Mouse (Mus musculus) ES-CJ7 (cell line): ENCODE measurements around the gene 4930451I11Rik.

ENCODE experiments used
- DNase-seq: peaks from one replicate; pipeline ENCODE4 v3.0.0; 2011; ENCODE audit warnings: low read depth, low spot score

4930451I11Rik gene

GRCm38 (mm10) chr7:126800269-126801056 lies 31.0 kb downstream of the 4930451I11Rik start:
- DNase-seq, result no peak

- DNase-seq, result no peak
These were observed 31.8 kb downstream of the 4930451I11Rik start for GRCm38 (mm10) chr7:126799468-126800268.

DNA sequence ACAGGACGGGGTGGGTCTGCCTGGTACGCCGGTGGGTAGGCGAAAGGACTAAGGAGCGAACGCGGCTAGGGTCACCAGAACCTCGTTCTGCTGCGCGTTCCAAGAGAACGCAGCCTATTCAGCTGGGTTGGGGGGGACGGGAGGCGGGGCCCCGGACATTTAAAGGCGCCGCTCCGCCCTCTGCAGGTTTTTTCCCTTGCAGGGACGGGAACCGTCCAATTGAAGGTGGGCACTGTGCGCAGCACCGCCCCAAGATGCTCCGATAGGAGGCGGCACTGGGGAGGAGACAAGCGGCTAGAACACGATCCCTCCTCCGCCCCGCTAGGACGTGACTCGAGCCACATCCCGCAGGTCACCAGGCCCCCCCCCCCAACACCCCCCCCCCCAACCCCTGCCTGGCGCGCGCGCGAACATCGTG lies 32.4 kb downstream of the 4930451I11Rik start:
- DNase-seq, result peak; percentile 98

GRCm38 (mm10) chr7:126798127-126799049 lies 33.1 kb downstream of the 4930451I11Rik start:
- peak; percentile 38 for DNase-seq

GRCm38 (mm10) chr7:126797411-126798126 lies 33.9 kb downstream of the 4930451I11Rik start, which contains the start of gene Fam57b:
Fam57b (plus strand) TSS chr7:126797668.
- peak; percentile 39 for DNase-seq

GRCm38 (mm10) chr7:126796350-126796932 lies 35.0 kb downstream of the 4930451I11Rik start:
- DNase-seq, result peak; percentile 48

GRCm38 (mm10) chr7:126795387-126796317 lies 35.8 kb downstream of the 4930451I11Rik start:
- DNase-seq, result no peak

DNA sequence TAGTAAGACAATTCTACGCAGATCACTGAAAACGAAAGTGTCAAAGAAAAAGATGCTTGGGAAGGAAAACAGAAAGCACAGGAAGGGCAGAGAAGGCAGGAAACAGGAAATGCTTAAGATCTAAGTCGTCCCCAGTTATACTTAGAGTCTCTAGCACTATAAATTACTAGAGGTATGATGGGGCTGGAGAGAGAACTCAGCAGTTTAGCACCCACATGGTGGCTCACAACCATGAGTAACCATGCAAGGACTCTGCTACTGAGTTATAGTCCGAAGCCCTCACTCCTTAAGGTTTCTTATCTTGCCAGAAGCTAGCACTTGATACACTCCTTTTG lies 37.2 kb downstream of the 4930451I11Rik start:
- no peak for DNase-seq

DNA sequence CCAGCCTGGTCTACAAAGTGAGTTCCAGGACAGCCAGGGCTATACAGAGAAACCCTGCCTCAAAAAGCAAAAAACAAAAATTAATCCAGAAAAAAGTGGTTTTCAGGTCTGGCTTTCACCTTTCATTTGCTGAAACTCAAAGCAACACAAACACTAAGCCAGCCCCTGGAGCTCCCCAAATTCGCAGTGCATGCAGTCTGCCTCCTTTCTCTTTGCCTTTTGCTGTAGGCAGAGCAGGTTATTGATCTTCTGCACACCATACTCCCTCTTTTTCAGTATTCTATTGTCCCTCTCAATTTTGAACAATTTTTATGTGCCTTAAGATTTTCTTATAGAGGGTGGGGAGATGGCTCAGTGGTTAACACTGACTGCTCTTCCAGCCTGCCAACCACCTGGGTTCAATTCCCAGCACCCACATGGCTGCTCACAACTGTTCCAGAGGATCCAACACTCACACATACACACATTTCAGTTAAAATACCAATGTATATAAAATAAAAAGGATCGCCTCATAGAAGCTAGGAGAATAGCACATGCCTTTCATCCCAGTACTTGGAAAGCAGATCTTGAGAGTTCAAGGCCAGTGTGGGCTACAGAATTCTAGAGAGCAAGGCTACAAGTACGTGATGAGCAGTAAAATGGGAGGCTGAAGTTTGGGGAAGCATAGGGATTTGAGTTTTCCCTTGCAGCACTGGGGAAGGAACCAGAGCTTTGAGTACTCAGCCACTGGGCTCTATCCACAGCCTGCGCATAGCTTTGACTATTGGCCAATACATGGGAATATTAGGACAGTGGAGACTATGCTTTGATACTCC lies 37.8 kb downstream of the 4930451I11Rik start:
- no peak for DNase-seq

GRCm38 (mm10) chr7:126792721-126793443 lies 38.6 kb downstream of the 4930451I11Rik start:
- no peak for DNase-seq

GRCm38 (mm10) chr7:126791851-126792720 lies 39.4 kb downstream of the 4930451I11Rik start, which contains the start of gene Ppp4c:
Ppp4c (minus strand) TSS chr7:126792496.
- peak; percentile 97 for DNase-seq

DNA sequence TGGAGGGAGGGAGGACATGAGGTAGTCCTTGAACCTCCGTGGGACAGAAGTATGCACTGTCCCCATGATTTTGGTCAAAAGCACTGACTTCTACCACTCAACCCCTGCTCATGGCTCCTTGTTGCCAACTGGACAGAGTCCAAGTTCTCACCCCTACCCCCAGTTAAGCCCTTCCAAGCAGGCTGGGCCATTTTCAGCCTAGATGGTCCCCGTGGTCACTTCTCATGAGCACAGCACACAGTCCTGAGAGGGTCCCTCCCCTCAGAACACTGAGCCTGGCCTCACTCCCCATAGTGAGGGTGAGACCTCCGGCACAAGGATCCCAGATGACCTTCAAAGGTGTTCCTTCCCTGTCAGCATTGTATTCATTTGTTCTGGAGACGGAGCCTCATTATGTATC lies 42.3 kb downstream of the 4930451I11Rik start:
- DNase-seq, result no peak

DNA sequence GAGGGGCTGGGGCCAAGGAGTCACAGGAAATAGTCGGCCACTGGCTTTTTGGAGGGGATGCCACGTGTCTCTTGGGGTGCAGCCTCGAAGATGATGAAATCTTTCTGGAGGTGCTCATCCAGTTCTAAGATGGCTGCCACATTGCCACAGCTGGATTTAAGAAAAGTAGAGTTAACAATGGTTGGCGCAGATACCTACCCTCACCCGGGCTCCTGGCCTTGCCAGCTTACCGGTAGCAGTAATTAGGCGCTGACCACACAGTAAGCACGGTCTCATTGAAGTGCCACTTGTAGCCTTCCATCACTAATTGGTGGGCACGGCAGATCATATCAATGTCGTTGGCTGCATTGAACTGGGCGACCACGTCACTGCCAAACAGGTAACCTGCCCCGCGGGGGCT lies 45.3 kb downstream of the 4930451I11Rik start:
- DNase-seq, result no peak

DNA sequence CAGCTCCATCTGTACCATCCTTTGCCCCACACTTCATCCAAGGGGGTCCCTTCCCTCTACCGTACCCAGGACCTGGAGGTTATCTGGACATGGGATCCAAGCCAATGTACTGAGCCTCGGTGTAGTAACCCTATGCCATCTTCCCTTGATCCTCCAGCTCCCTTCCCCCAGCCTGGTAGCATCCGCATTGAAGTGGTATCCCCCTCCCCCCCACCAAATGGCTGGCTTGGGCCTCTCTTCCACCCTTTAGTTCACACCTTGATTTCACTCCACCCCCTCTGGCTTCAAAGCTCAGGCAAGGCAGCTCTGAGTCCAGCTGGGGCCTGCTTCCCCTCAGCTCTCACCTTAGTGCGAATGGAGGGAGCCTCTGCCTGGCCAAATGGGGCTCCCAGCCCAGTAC lies 46.4 kb downstream of the 4930451I11Rik start:
- DNase-seq, result peak; percentile 69

DNA sequence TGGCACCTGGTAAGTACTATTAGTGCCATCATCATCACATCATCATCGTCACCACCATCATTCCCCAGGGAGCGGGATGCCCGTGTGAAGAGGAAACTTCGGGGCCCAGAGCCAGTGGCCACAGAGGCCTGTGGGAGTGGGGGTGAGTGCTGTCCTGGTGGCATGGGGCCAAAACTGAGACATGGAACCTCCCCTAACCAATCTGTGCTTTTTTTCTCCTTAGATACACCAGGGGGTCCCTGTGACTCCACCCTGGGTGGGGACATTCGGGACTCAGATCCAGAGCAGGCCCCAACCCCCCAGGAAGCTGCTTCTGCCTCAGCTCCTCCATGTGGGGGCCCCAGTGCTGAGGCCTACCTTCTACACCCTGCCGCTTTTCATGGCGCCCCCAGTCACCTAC lies 47.0 kb downstream of the 4930451I11Rik start:
- DNase-seq, result no peak

DNA sequence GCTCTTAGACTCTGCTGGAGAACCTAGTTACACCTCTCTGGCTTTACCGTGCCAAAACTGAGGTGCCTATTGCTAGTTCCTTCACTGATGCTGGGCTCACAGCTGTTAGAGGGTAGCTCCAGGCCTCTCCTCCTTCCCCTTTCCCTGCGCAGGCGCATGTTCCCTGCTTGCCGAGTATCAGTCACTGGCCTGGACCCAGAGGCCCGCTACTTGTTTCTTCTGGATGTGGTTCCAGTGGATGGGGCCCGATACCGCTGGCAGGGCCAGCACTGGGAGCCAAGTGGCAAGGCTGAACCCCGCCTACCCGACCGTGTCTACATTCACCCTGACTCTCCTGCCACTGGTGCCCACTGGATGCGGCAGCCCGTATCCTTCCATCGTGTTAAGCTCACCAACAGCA lies 48.7 kb downstream of the 4930451I11Rik start:
- no peak for DNase-seq
